Mouse (Mus musculus) heart, postnatal 36 days (tissue): Measurements from ENCODE around the gene Vmac. TPM values are rescaled to one million over a fixed set of nuclear protein-coding genes. Genes with fewer than 3 reads are reported as not detected.

Source experiments
- DNase-seq, 2 experiments: peaks; one replicate each; pipeline ENCODE4 v3.0.0; 2021 to 2022
- intact Hi-C: fragments of 180-260 bp; cut with DNase I; formaldehyde crosslinking; loops from one replicate; pipeline ENCODE4 v1.15.1; 2025
- total RNA-seq, 2 experiments: library from RNA; stranded (reverse); gene quantifications; 2 replicates each; pipeline ENCODE4 v1.2.3; 2021

The Vmac gene
- total RNA-seq, 2 experiments from 2014 or later: 3.1 to 4.9 TPM

GRCm38 (mm10) chr17:56744173-56744572, 26.4 kb upstream of the Vmac start:
- no peak for DNase-seq
- intact Hi-C loops: no loop called here

GRCm38 (mm10) chr17:56740788-56741160, 23.0 kb upstream of the Vmac start:
- DNase-seq: no peak
- intact Hi-C loops: no loop called here

GRCm38 (mm10) chr17:56740118-56740787, 22.4 kb upstream of the Vmac start:
- intact Hi-C loops: no loop called here
- DNase-seq: no peak

GRCm38 (mm10) chr17:56738221-56738620, 20.4 kb upstream of the Vmac start:
- intact Hi-C loops: no loop called here
- no peak for DNase-seq

GRCm38 (mm10) chr17:56736534-56736933, 18.7 kb upstream of the Vmac start:
- no peak for DNase-seq
- intact Hi-C loops: no loop called here

GRCm38 (mm10) chr17:56729656-56730055, 11.8 kb upstream of the Vmac start:
- intact Hi-C loops: no loop called here

GRCm38 (mm10) chr17:56729151-56729550, 11.3 kb upstream of the Vmac start:
- no peak for DNase-seq
- intact Hi-C loops: no loop called here

More at GRCm38 (mm10) chr17:56729656-56730055, 11.8 kb upstream of the Vmac start:
- DNase-seq: no peak

GRCm38 (mm10) chr17:56728117-56728516, 10.3 kb upstream of the Vmac start:
- intact Hi-C loops: no loop called here

GRCm38 (mm10) chr17:56727659-56728058, 9.8 kb upstream of the Vmac start:
- DNase-seq: no peak
- intact Hi-C loops: no loop called here

More at GRCm38 (mm10) chr17:56728117-56728516, 10.3 kb upstream of the Vmac start:
- DNase-seq: no peak

- DNase-seq: no peak
- intact Hi-C loops: no loop called here
Measured at GRCm38 (mm10) chr17:56727029-56727649, 9.3 kb upstream of the Vmac start.

- DNase-seq: no peak
- intact Hi-C loops: no loop called here
Measured at GRCm38 (mm10) chr17:56723419-56724161, 5.8 kb upstream of the Vmac start.

- intact Hi-C loops: no loop called here
- DNase-seq: no peak
Measured at GRCm38 (mm10) chr17:56722441-56722840, 4.6 kb upstream of the Vmac start.

- intact Hi-C loops: loop anchor here (5.0 kb wide), 3 partner anchors 90 to 130 kb away; partner anchors contain the start of genes Catsperd, Lonp1 and Rpl36
- peak; percentile 96 for DNase-seq
Measured at GRCm38 (mm10) chr17:56716655-56717362, 1.0 kb downstream of the Vmac start.

- intact Hi-C loops: loop anchor here (2.0 to 5.0 kb wide), 4 partner anchors 21 to 129 kb away; partner anchors contain the start of genes Catsperd, Lonp1 and Rpl36
- no peak for DNase-seq
Measured at GRCm38 (mm10) chr17:56715914-56716654, 1.7 kb downstream of the Vmac start.

- intact Hi-C loops: loop anchor here (2.0 to 5.0 kb wide), 4 partner anchors 21 to 128 kb away; partner anchors contain the start of genes Catsperd, Lonp1 and Rpl36
- no peak for DNase-seq
Measured at GRCm38 (mm10) chr17:56715360-56715759, 2.5 kb downstream of the Vmac start.

GRCm38 (mm10) chr17:56709708-56710107, 8.1 kb downstream of the Vmac start:
- intact Hi-C loops: no loop called here
- no peak for DNase-seq

GRCm38 (mm10) chr17:56708692-56709091, 9.1 kb downstream of the Vmac start:
- DNase-seq: no peak
- intact Hi-C loops: no loop called here

- intact Hi-C loops: no loop called here
Measured at GRCm38 (mm10) chr17:56706515-56706914, 11.3 kb downstream of the Vmac start.

GRCm38 (mm10) chr17:56703038-56703437, 14.8 kb downstream of the Vmac start:
- intact Hi-C loops: no loop called here

More at GRCm38 (mm10) chr17:56706515-56706914, 11.3 kb downstream of the Vmac start:
- DNase-seq: no peak

GRCm38 (mm10) chr17:56700451-56700850, 17.4 kb downstream of the Vmac start:
- intact Hi-C loops: no loop called here

More at GRCm38 (mm10) chr17:56703038-56703437, 14.8 kb downstream of the Vmac start:
- DNase-seq: no peak

More at GRCm38 (mm10) chr17:56700451-56700850, 17.4 kb downstream of the Vmac start:
- DNase-seq: no peak
